Mouse (Mus musculus) cortical plate, adult 2 months (tissue): ENCODE results near the gene Gm49342. TPM values are rescaled to one million over a fixed set of nuclear protein-coding genes. Genes with fewer than 3 reads are reported as not detected.
A peak's percentile ranks its signal among the peaks of the same experiment; 100 is the strongest.
"Not testable (repeated sequence)": the region's sequence is repeated elsewhere in the genome, so short reads cannot be mapped to it uniquely, and the experiment has no call there.

ENCODE experiments used
- H3K27ac ChIP-seq: fragments of 200-500 bp; 2 replicates; pipeline ENCODE4 v1.5.1; 2012; ENCODE audit warnings: low read length, control low read depth, inconsistent platforms; ENCODE audit not compliant: insufficient read depth
- H3K4me1 ChIP-seq: fragments of 200-500 bp; 2 replicates; pipeline ENCODE4 v1.6.1; 2011; ENCODE audit warnings: low read length; ENCODE audit not compliant: control insufficient read depth, insufficient read depth
- H3K4me3 ChIP-seq: fragments of 200-500 bp; 2 replicates; pipeline ENCODE4 v1.5.1; 2011; ENCODE audit warnings: mild to moderate bottlenecking, low read length, control low read depth; ENCODE audit not compliant: insufficient read depth
- CTCF ChIP-seq: fragments of 200-500 bp; IDR thresholded peaks from 2 replicates; pipeline ENCODE4 v1.5.1; 2011; ENCODE audit warnings: mild to moderate bottlenecking, control low read depth, low read length; ENCODE audit not compliant: insufficient read depth; ENCODE audit errors: extremely low read depth
- POLR2A ChIP-seq: fragments of 200-500 bp; IDR thresholded peaks from 2 replicates; pipeline ENCODE4 v1.6.1; 2011; ENCODE audit warnings: mild to moderate bottlenecking, low read length, control low read depth; ENCODE audit not compliant: insufficient read depth; ENCODE audit errors: extremely low read depth
- polyA plus RNA-seq: library from polyadenylated mRNA; depleted of rRNA; stranded (reverse); fragments of >200 nt; gene quantifications from 2 replicates; pipeline ENCODE4 v1.2.3, GENCODE M21; 2012

The Gm49342 gene
- polyA plus RNA-seq, 1 experiment, result 24.8 TPM

DNA sequence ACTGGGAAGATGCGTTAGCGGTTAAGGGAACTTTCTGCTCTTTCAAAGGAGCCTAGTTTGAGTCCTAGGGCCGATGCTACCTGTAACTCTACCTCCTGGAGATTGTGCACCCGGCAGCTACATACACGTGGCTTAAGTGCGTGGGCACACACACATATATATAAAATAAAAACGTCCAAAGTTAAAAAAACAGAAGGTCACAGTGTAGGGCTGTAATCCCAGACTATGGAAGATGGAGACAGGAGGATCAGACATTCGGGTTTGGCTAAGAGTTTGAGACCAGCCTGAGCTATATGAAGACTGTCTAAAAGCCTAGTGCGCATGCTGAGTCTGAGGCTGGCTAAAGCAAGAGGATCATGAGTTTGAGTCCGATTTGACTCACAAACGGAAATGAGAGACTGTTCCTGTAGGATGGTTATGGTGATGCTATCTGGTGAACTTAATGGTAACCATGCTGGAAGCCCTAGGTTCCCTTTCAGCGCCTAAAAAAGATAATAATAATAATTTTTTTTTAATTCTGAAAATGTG, 12.8 kb upstream of the Gm49342 start:
- no peak for TF ChIP-seq CTCF
- TF ChIP-seq POLR2A, result no peak
- peaks cover 2% of the 10 kb centered on the region; the same call in 1 of the 2 replicates for H3K4me1 ChIP-seq
- H3K4me3 ChIP-seq, result peak overlapping the region; percentile 61
- peak overlapping the region; percentile 18; the same call in 1 of the 2 replicates for H3K27ac ChIP-seq

- Histone ChIP-seq H3K27ac (no peak overlapping the region), H3K4me3 (no peak overlapping the region), H3K4me1 (no peaks in the 10 kb centered on the region; the same call in 1 of the 2 replicates)
- TF ChIP-seq POLR2A (no peak), CTCF (no peak)
These were observed 7.7 kb upstream of the Gm49342 start for GRCm38 (mm10) chr14:50936649-50937048.

DNA sequence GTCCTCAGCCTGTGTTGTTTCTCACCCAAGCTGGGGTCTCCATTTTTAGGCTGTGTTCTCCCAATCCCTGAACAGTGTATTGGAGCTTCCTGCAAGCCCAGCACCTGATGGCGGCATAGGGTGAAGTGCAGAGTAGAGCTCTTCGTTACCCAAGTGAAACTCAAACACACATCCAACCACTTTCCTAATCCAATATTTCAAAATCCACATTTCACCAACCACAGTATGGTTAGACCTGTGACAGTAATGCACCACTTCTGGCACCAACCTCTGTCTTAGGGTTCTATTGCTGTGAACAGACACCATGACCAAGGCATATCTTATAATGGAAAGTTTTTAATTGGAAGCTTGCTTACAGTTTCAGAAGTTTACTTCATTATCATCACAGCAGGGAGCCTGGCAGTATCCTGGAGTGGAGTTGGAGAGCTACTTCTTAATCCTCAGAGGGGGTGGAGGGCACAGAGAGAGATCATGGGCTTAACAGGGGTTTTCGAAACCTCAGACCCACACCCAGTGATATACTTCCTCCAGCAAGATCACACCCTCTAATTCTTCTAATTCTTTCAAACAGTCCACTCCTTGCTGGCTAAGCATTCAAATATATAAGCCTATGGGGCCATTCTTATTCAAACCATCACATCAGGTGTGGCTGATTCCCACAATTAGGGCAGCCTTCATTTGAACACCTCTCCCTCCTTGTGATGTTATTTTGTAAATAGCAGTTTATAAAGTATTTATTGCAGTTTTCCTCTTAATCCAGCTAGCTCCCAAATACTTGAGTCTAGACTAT, 6.0 kb upstream of the Gm49342 start:
- Histone ChIP-seq H3K4me1 (no peaks in the 10 kb centered on the region), H3K4me3 (no peak overlapping the region), H3K27ac (no peak overlapping the region)
- TF ChIP-seq POLR2A (no peak), CTCF (no peak)

DNA sequence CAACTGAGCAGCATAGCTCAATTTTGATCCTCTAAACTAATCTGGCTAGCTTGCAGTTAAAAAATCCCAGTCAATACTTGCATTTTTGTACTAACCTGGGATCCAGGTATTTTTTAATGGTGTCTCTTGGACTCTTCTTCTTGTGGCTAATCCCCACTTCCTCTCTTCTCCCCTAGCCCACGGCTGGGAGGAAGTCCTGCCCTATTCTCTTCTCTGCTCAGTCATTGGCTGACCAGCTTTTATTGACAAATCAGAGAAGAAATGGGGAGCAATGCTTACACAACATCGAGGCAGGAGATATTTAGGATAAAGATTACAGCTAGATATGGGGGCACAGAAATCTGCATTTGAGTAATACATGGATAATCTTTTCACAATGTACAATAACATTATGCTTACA, 5.4 kb upstream of the Gm49342 start:
- Histone ChIP-seq H3K4me3 (no peak overlapping the region), H3K4me1 (no peaks in the 10 kb centered on the region), H3K27ac (no peak overlapping the region)
- no peak for TF ChIP-seq CTCF

DNA sequence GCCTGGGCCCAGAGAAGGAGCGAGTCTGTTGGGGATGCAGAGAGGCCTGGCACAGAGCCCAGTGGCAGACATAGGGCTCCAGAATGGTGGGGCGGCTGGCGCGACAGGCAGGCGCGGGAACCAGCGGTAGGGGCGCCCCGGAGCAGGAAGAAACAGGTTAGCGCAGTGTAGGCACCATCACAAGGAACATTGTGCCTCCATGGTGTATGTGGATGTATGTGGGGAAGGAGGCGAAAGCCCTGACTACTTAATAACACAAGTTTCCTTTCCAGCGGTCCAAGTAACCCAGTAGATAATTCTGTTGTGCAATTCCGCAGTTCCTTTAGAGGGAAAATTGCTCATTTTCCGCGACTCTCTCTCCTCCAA, 334 bp downstream of the Gm49342 start:
- peak overlapping the region; percentile 45 for H3K4me3 ChIP-seq
- H3K4me1 ChIP-seq, result not testable (repeated sequence)
- H3K27ac ChIP-seq, result peak overlapping the region; percentile 89

- Histone ChIP-seq H3K27ac (peak overlapping the region; percentile 89), H3K4me3 (peak overlapping the region; percentile 45)
- not testable (repeated sequence) for H3K4me1 ChIP-seq
These were observed 764 bp downstream of the Gm49342 start for GRCm38 (mm10) chr14:50945081-50945480.

- peak overlapping the region; percentile 45; the same call in 1 of the 2 replicates for H3K4me3 ChIP-seq
- H3K27ac ChIP-seq, H3K4me1 ChIP-seq: not testable (repeated sequence)
These were observed 1.2 kb downstream of the Gm49342 start for GRCm38 (mm10) chr14:50945526-50945925.

DNA sequence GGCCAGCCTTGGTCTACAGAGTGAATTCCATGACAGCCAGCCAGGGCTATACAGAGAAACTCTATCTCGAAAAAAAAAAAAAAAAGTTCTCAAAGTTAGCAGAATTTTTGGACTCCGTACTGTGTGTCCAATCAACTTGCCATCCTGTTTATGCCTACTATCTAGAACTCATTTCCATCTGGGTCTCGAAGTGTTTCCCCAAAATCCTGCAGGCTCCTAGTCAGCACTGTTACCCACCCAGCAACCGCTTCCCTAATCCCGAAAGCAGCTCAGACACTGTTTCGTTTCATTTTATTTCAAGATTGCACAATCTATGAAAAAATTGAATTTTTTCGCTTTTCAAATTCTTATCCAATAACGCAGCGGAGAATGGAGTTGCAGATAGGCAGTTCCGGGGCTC, 11.2 kb downstream of the Gm49342 start:
- H3K4me3 ChIP-seq, result no peak overlapping the region
- TF ChIP-seq POLR2A, result no peak
- TF ChIP-seq CTCF, result no peak
- no peak overlapping the region for H3K27ac ChIP-seq
- H3K4me1 ChIP-seq, result no peaks in the 10 kb centered on the region

DNA sequence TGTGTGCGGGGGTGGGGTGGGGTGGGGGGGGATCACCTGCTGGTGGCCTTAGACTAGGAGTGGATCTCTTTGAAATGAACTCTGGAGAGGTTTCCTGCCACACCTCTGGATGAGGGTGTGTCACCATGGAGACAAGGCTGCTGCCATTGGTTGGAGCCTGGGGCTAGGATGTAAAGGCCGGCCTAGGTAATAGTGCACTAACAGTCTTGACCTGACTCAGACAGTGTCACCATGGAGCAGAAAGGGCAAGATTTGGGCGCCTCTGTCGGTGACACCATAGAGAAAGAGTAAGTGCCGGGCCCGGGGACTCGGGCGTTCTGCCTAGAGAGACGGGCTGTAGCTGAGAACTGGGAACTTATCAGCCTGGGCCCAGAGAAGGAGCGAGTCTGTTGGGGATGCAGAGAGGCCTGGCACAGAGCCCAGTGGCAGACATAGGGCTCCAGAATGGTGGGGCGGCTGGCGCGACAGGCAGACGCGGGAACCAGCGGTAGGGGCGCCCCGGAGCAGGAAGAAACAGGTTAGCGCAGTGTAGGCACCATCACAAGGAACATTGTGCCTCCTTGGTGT, 11.7 kb downstream of the Gm49342 start, which contains the start of gene Pnp2:
Pnp2 (plus strand) TSS at position 51 of the 567 bp plus-strand sequence.
- peak within 1 kb of the TSS; percentile 61; the same call in 1 of the 2 replicates for H3K27ac ChIP-seq

DNA sequence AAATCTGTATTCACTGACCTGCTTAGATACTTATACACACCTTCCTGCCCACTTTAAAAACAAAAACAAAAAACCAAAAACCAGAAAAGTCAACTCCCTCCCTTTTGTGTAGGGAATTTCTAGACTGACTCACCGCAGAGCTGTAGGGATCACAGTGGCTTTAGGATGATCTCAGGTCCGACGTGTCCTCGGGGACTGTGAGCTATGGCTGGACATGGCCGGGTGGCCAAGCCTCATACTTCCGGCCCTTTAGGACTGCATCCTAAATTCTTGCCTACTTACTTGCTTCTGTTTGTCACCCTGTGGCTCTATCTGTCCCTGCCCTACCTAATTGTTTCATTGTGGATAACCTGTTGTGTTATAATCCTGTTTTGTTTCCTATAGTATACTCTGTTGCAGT, 12.4 kb downstream of the Gm49342 start:
- H3K4me1 ChIP-seq, H3K4me3 ChIP-seq: not testable (repeated sequence)
- peak overlapping the region; percentile 61; the same call in 1 of the 2 replicates for H3K27ac ChIP-seq

More for the DNA sequence above, 11.7 kb downstream of the Gm49342 start, which contains the start of gene Pnp2:
- H3K4me3 ChIP-seq, H3K4me1 ChIP-seq: not testable (repeated sequence)

GRCm38 (mm10) chr14:50957146-50957545, 12.8 kb downstream of the Gm49342 start:
- not testable (repeated sequence) for H3K4me1 ChIP-seq, H3K4me3 ChIP-seq, H3K27ac ChIP-seq

DNA sequence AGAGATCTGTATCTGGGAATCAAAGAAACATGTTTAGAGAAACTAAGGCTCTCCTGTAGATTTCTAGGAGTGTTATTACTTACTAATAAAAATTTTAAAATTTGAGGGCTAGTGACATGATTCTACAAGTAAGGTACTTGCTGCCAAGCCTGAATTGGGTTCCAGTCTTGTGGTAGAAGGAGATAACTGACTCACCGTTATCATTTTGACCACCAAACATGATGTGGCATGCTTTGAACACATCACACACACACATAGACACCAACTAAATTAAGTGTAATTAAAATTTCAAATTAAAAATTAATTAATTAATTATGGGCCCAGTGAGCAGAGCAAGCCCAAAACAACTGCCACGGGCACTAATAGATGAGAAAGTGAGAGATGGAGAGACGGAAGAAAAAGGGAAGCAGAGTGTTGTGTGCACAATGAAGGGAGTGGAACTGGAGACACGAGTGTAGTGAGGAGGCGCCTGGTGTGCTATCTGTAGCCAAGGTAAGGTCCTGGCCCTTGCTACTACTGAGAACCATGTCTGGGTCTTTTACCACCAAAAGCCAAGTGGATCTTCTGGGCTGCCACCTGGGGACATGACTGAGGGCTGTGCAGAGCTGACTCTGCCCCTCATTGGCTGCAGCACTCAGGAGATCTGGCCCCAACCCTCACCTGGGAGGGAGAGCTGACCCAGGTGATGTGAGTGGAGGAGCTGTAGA, 14.1 kb downstream of the Gm49342 start:
- H3K4me1 ChIP-seq, H3K4me3 ChIP-seq, H3K27ac ChIP-seq: not testable (repeated sequence)
